Mouse (Mus musculus): ENCODE data around the gene Bax.

DNA sequence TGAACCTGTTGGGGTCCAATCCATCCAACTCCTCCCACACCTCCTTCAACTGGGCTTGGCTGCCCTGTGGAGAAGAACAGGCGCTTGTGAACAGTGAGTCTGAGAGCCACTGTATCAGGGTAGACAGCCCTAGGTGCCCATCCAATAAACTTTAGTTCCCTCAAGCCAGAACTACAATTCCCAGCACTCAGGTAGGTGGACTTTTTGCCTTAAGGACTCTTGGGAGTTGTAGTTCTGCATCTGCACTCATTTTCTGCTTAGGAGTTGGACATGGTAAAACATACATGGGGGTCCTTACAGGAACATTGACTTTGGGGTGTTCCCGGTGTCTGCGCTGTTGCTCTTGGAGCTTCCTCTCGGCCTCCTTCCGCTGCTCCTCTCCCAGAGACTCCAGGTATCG lies 31.7 kb upstream of the Bax start:
- no peak for TF ChIP-seq UBTF (IDR thresholded peaks at IDR 0.05; ENCODE audit: low read depth, low read length)
- TF ChIP-seq CHD2 (IDR thresholded peaks at IDR 0.05; ENCODE audit: low read length), result no peak
- TF ChIP-seq MXI1 (IDR thresholded peaks at IDR 0.05; ENCODE audit: low read depth, low read length), result no peak
- no peak for TF ChIP-seq EP300 (IDR thresholded peaks at IDR 0.05; ENCODE audit: low read length)
- no peak for TF ChIP-seq CTCF (conservative IDR thresholded peaks at IDR 0.05 in 1 of 2, IDR thresholded peaks at IDR 0.05 in 1 of 2; ENCODE audit: low read depth in 2 of 2, low read length in 2 of 2)
- no peak for TF ChIP-seq ELF1 (IDR thresholded peaks at IDR 0.05; ENCODE audit: low read depth, low read length)
- TF ChIP-seq USF1 (IDR thresholded peaks at IDR 0.05; ENCODE audit: low read depth, low read length), result no peak
- TF ChIP-seq POLR2A (IDR thresholded peaks at IDR 0.05; ENCODE audit: low read depth, low read length), result no peak
- TF ChIP-seq E2F4 (IDR thresholded peaks at IDR 0.05; ENCODE audit: insufficient replicate concordance, low read depth, low read length), result no peak
